Mouse (Mus musculus): Measurements from ENCODE around the gene Notch2.

GRCm38 (mm10) chr3:98013086-98013400 lies 284 bp upstream of the Notch2 start:
- TF ChIP-seq CTCF (IDR thresholded peaks at IDR 0.05; ENCODE audit: extremely low read depth, insufficient read depth, low read length) (no peak), POLR2A (IDR thresholded peaks at IDR 0.05; ENCODE audit: extremely low read depth, insufficient read depth, low read length) (no peak)

Data from cortical plate, adult 2 months (tissue).